Mouse (Mus musculus) MEL (cell line): ENCODE results near the gene Vdr. TPM values are rescaled to one million over a fixed set of nuclear protein-coding genes. Genes with fewer than 3 reads are reported as not detected.
A peak's percentile ranks its signal among the peaks of the same experiment; 100 is the strongest.

Experiments used
- DNase-seq: peaks from one replicate; pipeline ENCODE4 v3.0.0; 2011; ENCODE audit warnings: low read depth, low spot score
- H3K27ac ChIP-seq: 2 replicates; pipeline ENCODE4 v1.5.1; 2012; ENCODE audit warnings: low read depth, mild to moderate bottlenecking, control low read depth, low read length, moderate library complexity; ENCODE audit not compliant: control insufficient read depth
- H3K27me3 ChIP-seq, 2 experiments: fragments of 150-350 bp in 1 of 2; sonication (generic) in 1 of 2; 2 replicates each; pipeline ENCODE4 v1.6.1; 2012; ENCODE audit warnings: low read length in 2 of 2, mild to moderate bottlenecking in 2 of 2, improper control_type of control experiment in 1 of 2, moderate library complexity in 1 of 2; ENCODE audit not compliant: insufficient read depth in 2 of 2, control insufficient read depth in 1 of 2
- H3K36me3 ChIP-seq, 2 experiments: 2 replicates each; pipeline ENCODE4 v1.6.1; 2012 to 2014; ENCODE audit warnings: low read length in 2 of 2, improper control_type of control experiment in 1 of 2, inconsistent platforms in 1 of 2, mild to moderate bottlenecking in 1 of 2; ENCODE audit not compliant: insufficient read depth in 2 of 2, control insufficient read depth in 1 of 2
- H3K4me1 ChIP-seq, 2 experiments: fragments of 150-350 bp in 1 of 2; sonication (generic) in 1 of 2; 2 replicates each; pipeline ENCODE4 v1.6.1; 2012; ENCODE audit warnings: low read length in 2 of 2, improper control_type of control experiment in 1 of 2, mild to moderate bottlenecking in 1 of 2; ENCODE audit not compliant: insufficient read depth in 2 of 2, control insufficient read depth in 1 of 2
- H3K4me3 ChIP-seq, 2 experiments: fragments of 150-350 bp in 1 of 2; sonication (generic) in 1 of 2; 2 replicates each; pipeline ENCODE4 v1.5.1; 2012; ENCODE audit warnings: low read depth in 2 of 2, low read length in 2 of 2, mild to moderate bottlenecking in 2 of 2, moderate library complexity in 2 of 2, control low read depth in 1 of 2, improper control_type of control experiment in 1 of 2; ENCODE audit not compliant: control insufficient read depth in 1 of 2, insufficient read depth in 1 of 2
- H3K79me2 ChIP-seq: 2 replicates; pipeline ENCODE4 v1.6.1; 2012; ENCODE audit warnings: mild to moderate bottlenecking, low read length, moderate library complexity; ENCODE audit not compliant: control insufficient read depth, poor library complexity, insufficient read depth
- H3K9ac ChIP-seq: 2 replicates; pipeline ENCODE4 v1.6.1; 2012; ENCODE audit warnings: low read depth, mild to moderate bottlenecking, control low read depth, low read length, moderate library complexity; ENCODE audit not compliant: control insufficient read depth, poor library complexity, severe bottlenecking
- H3K9me3 ChIP-seq: fragments of 150-350 bp; sonication (generic); replicated peaks from 2 replicates; pipeline ENCODE4 v1.6.1; 2012; ENCODE audit warnings: mild to moderate bottlenecking, low read length, improper control_type of control experiment, moderate library complexity; ENCODE audit not compliant: insufficient read depth
- CHD1 ChIP-seq: IDR thresholded peaks from 2 replicates; pipeline ENCODE4 v1.6.1; 2012; ENCODE audit warnings: low read depth, mild to moderate bottlenecking, inconsistent platforms, low read length, improper control_type of control experiment
- CTCF ChIP-seq, 3 experiments: IDR thresholded peaks in 2 of 3; conservative IDR thresholded peaks in 1 of 3; 2 replicates each; pipeline ENCODE4 v1.5.1; 2011 to 2012; ENCODE audit warnings: low read length in 3 of 3, low read depth in 2 of 3, mild to moderate bottlenecking in 2 of 3, improper control_type of control experiment in 1 of 3, inconsistent platforms in 1 of 3, mixed read lengths in 1 of 3, moderate library complexity in 1 of 3; ENCODE audit not compliant: control insufficient read depth in 1 of 3, insufficient read depth in 1 of 3, poor library complexity in 1 of 3, severe bottlenecking in 1 of 3
- ELF1 ChIP-seq: IDR thresholded peaks from 2 replicates; pipeline ENCODE4 v1.6.1; 2014; ENCODE audit warnings: low read depth, mild to moderate bottlenecking, inconsistent platforms, low read length, improper control_type of control experiment, moderate library complexity
- EP300 ChIP-seq, 2 experiments: IDR thresholded peaks; 2 replicates each; pipeline ENCODE4 v1.6.1; 2011; ENCODE audit warnings: improper control_type of control experiment in 2 of 2, low read length in 2 of 2, low read depth in 1 of 2, mild to moderate bottlenecking in 1 of 2
- ETS1 ChIP-seq: IDR thresholded peaks from 2 replicates; pipeline ENCODE4 v1.6.1; 2012; ENCODE audit warnings: low read depth, mild to moderate bottlenecking, inconsistent platforms, low read length, improper control_type of control experiment, moderate library complexity
- GABPA ChIP-seq: IDR thresholded peaks from 2 replicates; pipeline ENCODE4 v1.6.1; 2012; ENCODE audit warnings: low read depth, mild to moderate bottlenecking, inconsistent platforms, low read length, improper control_type of control experiment, moderate library complexity
- GATA1 ChIP-seq: IDR thresholded peaks from 2 replicates; pipeline ENCODE4 v1.6.1; 2011; ENCODE audit warnings: low read depth, low read length, improper control_type of control experiment
- HCFC1 ChIP-seq: IDR thresholded peaks from 2 replicates; pipeline ENCODE4 v1.6.1; 2012; ENCODE audit warnings: low read depth, mild to moderate bottlenecking, inconsistent platforms, low read length, improper control_type of control experiment, moderate library complexity
- KAT2A ChIP-seq: conservative IDR thresholded peaks from 2 replicates; pipeline ENCODE4 v1.6.1; 2012; ENCODE audit warnings: low read depth, low read length, improper control_type of control experiment, inconsistent platforms
- MAFK ChIP-seq: IDR thresholded peaks from 2 replicates; pipeline ENCODE4 v1.6.1; 2011; ENCODE audit warnings: low read depth, mild to moderate bottlenecking, low read length, improper control_type of control experiment, borderline replicate concordance
- MAZ ChIP-seq: IDR thresholded peaks from 2 replicates; pipeline ENCODE4 v1.6.1; 2012; ENCODE audit warnings: low read depth, mild to moderate bottlenecking, inconsistent platforms, low read length, improper control_type of control experiment
- MEF2A ChIP-seq: IDR thresholded peaks from 2 replicates; pipeline ENCODE4 v1.6.1; 2014; ENCODE audit warnings: low read depth, mild to moderate bottlenecking, inconsistent platforms, low read length, improper control_type of control experiment; ENCODE audit not compliant: poor library complexity, insufficient replicate concordance, severe bottlenecking; ENCODE audit errors: extremely low read depth
- MXI1 ChIP-seq: IDR thresholded peaks from 2 replicates; pipeline ENCODE4 v1.6.1; 2011; ENCODE audit warnings: mild to moderate bottlenecking, low read depth, low read length, improper control_type of control experiment
- MYB ChIP-seq: IDR thresholded peaks from 2 replicates; pipeline ENCODE4 v1.6.1; 2011; ENCODE audit warnings: mild to moderate bottlenecking, low read depth, low read length, improper control_type of control experiment
- POLR2A ChIP-seq, 2 experiments: IDR thresholded peaks; 2 replicates each; pipeline ENCODE4 v1.6.1; 2011 to 2012; ENCODE audit warnings: low read length in 2 of 2, mild to moderate bottlenecking in 2 of 2, control low read depth in 1 of 2, improper control_type of control experiment in 1 of 2, low read depth in 1 of 2, moderate library complexity in 1 of 2; ENCODE audit not compliant: control insufficient read depth in 1 of 2, insufficient read depth in 1 of 2, poor library complexity in 1 of 2
- POLR2AphosphoS2 ChIP-seq: IDR thresholded peaks from 2 replicates; pipeline ENCODE4 v1.6.1; 2011; ENCODE audit warnings: low read length, improper control_type of control experiment
- RAD21 ChIP-seq: IDR thresholded peaks from 2 replicates; pipeline ENCODE4 v1.6.1; 2011; ENCODE audit warnings: mild to moderate bottlenecking, low read depth, low read length, improper control_type of control experiment
- RCOR1 ChIP-seq: IDR thresholded peaks from 2 replicates; pipeline ENCODE4 v1.6.1; 2012; ENCODE audit warnings: low read depth, mild to moderate bottlenecking, inconsistent platforms, low read length, improper control_type of control experiment
- SIN3A ChIP-seq: IDR thresholded peaks from 2 replicates; pipeline ENCODE4 v1.6.1; 2012; ENCODE audit warnings: low read length, improper control_type of control experiment, inconsistent platforms
- TAL1 ChIP-seq: IDR thresholded peaks from 2 replicates; pipeline ENCODE4 v1.6.1; 2012; ENCODE audit warnings: mild to moderate bottlenecking, inconsistent platforms, low read length, moderate library complexity, mixed read lengths
- TBP ChIP-seq: IDR thresholded peaks from 2 replicates; pipeline ENCODE4 v1.8.0; 2011; ENCODE audit warnings: low read depth, low read length, improper control_type of control experiment
- TCF12 ChIP-seq: IDR thresholded peaks from 2 replicates; pipeline ENCODE4 v1.6.1; 2014; ENCODE audit warnings: low read depth, mild to moderate bottlenecking, inconsistent platforms, low read length, improper control_type of control experiment, moderate library complexity
- USF1 ChIP-seq: IDR thresholded peaks from 2 replicates; pipeline ENCODE4 v1.6.1; 2014; ENCODE audit warnings: low read depth, mild to moderate bottlenecking, inconsistent platforms, low read length, improper control_type of control experiment, moderate library complexity
- ZC3H11A ChIP-seq: IDR thresholded peaks from 2 replicates; pipeline ENCODE4 v1.6.1; 2012; ENCODE audit warnings: low read depth, mild to moderate bottlenecking, inconsistent platforms, low read length, improper control_type of control experiment
- ZKSCAN1 ChIP-seq: IDR thresholded peaks from 2 replicates; pipeline ENCODE4 v1.6.1; 2012; ENCODE audit warnings: low read depth, mild to moderate bottlenecking, inconsistent platforms, low read length, improper control_type of control experiment, moderate library complexity
- ZNF384 ChIP-seq: IDR thresholded peaks from 2 replicates; pipeline ENCODE4 v1.6.1; 2012; ENCODE audit warnings: low read depth, mild to moderate bottlenecking, inconsistent platforms, low read length, improper control_type of control experiment
- polyA plus RNA-seq, 2 experiments: library from polyadenylated mRNA; stranded (reverse) in 1 of 2; unstranded in 1 of 2; fragments of >175 nt in 1 of 2; fragments of >200 nt in 1 of 2; gene quantifications; 2 replicates each; pipeline versions ENCODE4 v1.2.1 to v1.2.4; 2012; ENCODE audit warnings: low replicate concordance in 2 of 2, low read depth in 1 of 2; ENCODE audit not compliant: insufficient read length in 2 of 2, insufficient read depth in 1 of 2, missing spikeins in 1 of 2
- total RNA-seq: library from RNA; depleted of rRNA; stranded (reverse); fragments of 300-350 nt; gene quantifications from 2 replicates; pipeline ENCODE4 v1.2.3, GENCODE M21; 2012

Gene Vdr
- total and polyA plus RNA-seq, 3 experiments, result 0.54 to 1.9 TPM; not detected in 1

GRCm38 (mm10) chr15:97825941-97826587 lies 84.4 kb downstream of the Vdr start:
- no peaks in the 10 kb centered on the region for H3K27me3 ChIP-seq
- H3K9ac ChIP-seq, result peak overlapping the region; percentile 50
- H3K9me3 ChIP-seq, result no peaks in the 10 kb centered on the region
- H3K4me3 ChIP-seq, result peak overlapping the region; percentile 15 to 38; a peak in 3 of 4 replicates
- H3K4me1 ChIP-seq, result peaks cover 57 to 82% of the 10 kb centered on the region in 2 experiments
- peaks cover 56 to 83% of the 10 kb centered on the region in 2 experiments for H3K36me3 ChIP-seq
- TF ChIP-seq ZKSCAN1 (no peak), GABPA (0 out of 2 replicates have a peak, but pooled peaks have one; percentile 38), EP300 (IDR thresholded peaks at IDR 0.05; ENCODE audit: low read depth in 1 of 2, low read length in 2 of 2) (peak; percentile 72 to 77), GATA1 (peak; percentile 66), MXI1 (0 out of 2 replicates have a peak, but pooled peaks have one; percentile 8), CHD1 (no peak; the same call in 1 of the 2 replicates), ZC3H11A (peak; percentile 10; the same call in 1 of the 2 replicates), RCOR1 (peak; percentile 58; the same call in 1 of the 2 replicates), TAL1 (peak; percentile 85), MYB (peak; percentile 27; the same call in 1 of the 2 replicates), SIN3A (peak; percentile 69), TCF12 (peak; percentile 82), MAZ (peak; percentile 68), ETS1 (peak; percentile 59; the same call in 1 of the 2 replicates), MAFK (no peak)
- TF ChIP-seq, all 39 proteins: peak for 12
- peak; percentile 60 for DNase-seq
- H3K79me2 ChIP-seq, result peaks cover 93% of the 10 kb centered on the region
- peak overlapping the region; percentile 82 for H3K27ac ChIP-seq

- H3K4me1 ChIP-seq, result peaks cover 57 to 78% of the 10 kb centered on the region in 2 experiments
- TF ChIP-seq GATA1, result no peak
- peak; percentile 94 for TF ChIP-seq SIN3A
- peak; percentile 37; the same call in 1 of the 2 replicates for TF ChIP-seq ELF1
- peak in 2 of 3 experiments; percentile 67 to 77; a peak in 4 of 6 replicates for TF ChIP-seq CTCF (IDR thresholded peaks at IDR 0.05 in 2 of 3, conservative IDR thresholded peaks at IDR 0.05 in 1 of 3; ENCODE audit: control insufficient read depth in 1 of 3, insufficient read depth in 1 of 3, low read depth in 2 of 3, low read length in 3 of 3, poor library complexity in 1 of 3, severe bottlenecking in 1 of 3)
- TF ChIP-seq USF1, result no peak
- peak; percentile 62; the same call in 1 of the 2 replicates for TF ChIP-seq TBP
- TF ChIP-seq MYB, result peak; percentile 82
- TF ChIP-seq MEF2A, result peak; percentile 98
- TF ChIP-seq ZC3H11A, result peak; percentile 39
- no peak for TF ChIP-seq KAT2A
- TF ChIP-seq RAD21, result peak; percentile 56
- 0 out of 2 replicates have a peak, but pooled peaks have one; percentile 15 for TF ChIP-seq POLR2AphosphoS2
- TF ChIP-seq GABPA, result no peak
- 0 out of 2 replicates have a peak, but pooled peaks have one; percentile 31 for TF ChIP-seq HCFC1
- TF ChIP-seq MXI1, result peak; percentile 76
- TF ChIP-seq ZNF384, result no peak
- peak; percentile 34 to 42; a peak in 3 of 4 replicates for TF ChIP-seq POLR2A (IDR thresholded peaks at IDR 0.05; ENCODE audit: control insufficient read depth in 1 of 2, insufficient read depth in 1 of 2, low read depth in 1 of 2, low read length in 2 of 2, poor library complexity in 1 of 2)
- peak; percentile 50 for TF ChIP-seq TCF12
Observed at GRCm38 (mm10) chr15:97825071-97825940, 85.1 kb downstream of the Vdr start.

More at GRCm38 (mm10) chr15:97825071-97825940, 85.1 kb downstream of the Vdr start:
- peak; percentile 99 for DNase-seq
- H3K9ac ChIP-seq, result peak overlapping the region; percentile 50
- H3K79me2 ChIP-seq, result peaks cover 93% of the 10 kb centered on the region
- H3K27me3 ChIP-seq, result no peaks in the 10 kb centered on the region
- peak overlapping the region; percentile 15 to 38; a peak in 3 of 4 replicates for H3K4me3 ChIP-seq
- peaks cover 62 to 80% of the 10 kb centered on the region in 2 experiments for H3K36me3 ChIP-seq
- H3K27ac ChIP-seq, result peak overlapping the region; percentile 82
- H3K9me3 ChIP-seq, result no peaks in the 10 kb centered on the region
